Mouse (Mus musculus): Measurements from ENCODE around the gene Nostrin. TPM values are rescaled to one million over a fixed set of nuclear protein-coding genes. Genes with fewer than 3 reads are reported as not detected.

Gene Nostrin
- polyA plus RNA-seq, 1 experiment from 2014 or later, result 2.4 TPM

- Histone ChIP-seq H3K4me2 (ENCODE audit: low read length) (no peak overlapping the region), H3K9me3 (ENCODE audit: control insufficient read depth, low read length) (no peaks in the 10 kb centered on the region), H3K27ac (ENCODE audit: low read depth, low read length) (no peak overlapping the region), H3K9ac (ENCODE audit: low read depth, low read length) (no peak overlapping the region), H3K36me3 (ENCODE audit: control insufficient read depth, insufficient read depth, low read length) (no peaks in the 10 kb centered on the region), H3K4me3 (ENCODE audit: low read length) (no peak overlapping the region), H3K27me3 (replicated peaks; ENCODE audit: control insufficient read depth, insufficient read depth, low read length) (no peaks in the 10 kb centered on the region), H3K4me1 (ENCODE audit: control insufficient read depth, insufficient read depth, low read depth, low read length) (no peaks in the 10 kb centered on the region; the same call in 1 of the 2 replicates)
- no peak for ATAC-seq
- WGBS, result 86% methylated on average over 9 of the region's 9 CpGs
These were observed 91.3 kb downstream of the Nostrin start for GRCm38 (mm10) chr2:69226876-69227275.

- no peak overlapping the region for H3K9ac ChIP-seq (ENCODE audit: low read depth, low read length)
- H3K27ac ChIP-seq (ENCODE audit: low read depth, low read length), result no peak overlapping the region
- no peak overlapping the region for H3K4me2 ChIP-seq (ENCODE audit: low read length)
- H3K9me3 ChIP-seq (ENCODE audit: control insufficient read depth, low read length), result no peaks in the 10 kb centered on the region
- peak; percentile 54; the same call in 1 of the 2 replicates for ATAC-seq
- 50% methylated on average over 6 of the region's 6 CpGs for WGBS
- no peaks in the 10 kb centered on the region; the same call in 1 of the 2 replicates for H3K4me1 ChIP-seq (ENCODE audit: control insufficient read depth, insufficient read depth, low read depth, low read length)
- no peaks in the 10 kb centered on the region for H3K36me3 ChIP-seq (ENCODE audit: control insufficient read depth, insufficient read depth, low read length)
- no peak overlapping the region for H3K4me3 ChIP-seq (ENCODE audit: low read length)
- no peaks in the 10 kb centered on the region for H3K27me3 ChIP-seq (replicated peaks; ENCODE audit: control insufficient read depth, insufficient read depth, low read length)
These were observed 93.0 kb downstream of the Nostrin start for GRCm38 (mm10) chr2:69228635-69229034.

- Histone ChIP-seq H3K4me2 (ENCODE audit: low read length) (no peak overlapping the region), H3K27me3 (replicated peaks; ENCODE audit: control insufficient read depth, insufficient read depth, low read length) (no peaks in the 10 kb centered on the region), H3K27ac (ENCODE audit: low read depth, low read length) (no peak overlapping the region), H3K4me1 (ENCODE audit: control insufficient read depth, insufficient read depth, low read depth, low read length) (no peaks in the 10 kb centered on the region; the same call in 1 of the 2 replicates), H3K36me3 (ENCODE audit: control insufficient read depth, insufficient read depth, low read length) (no peaks in the 10 kb centered on the region), H3K9me3 (ENCODE audit: control insufficient read depth, low read length) (no peaks in the 10 kb centered on the region), H3K9ac (ENCODE audit: low read depth, low read length) (no peak overlapping the region), H3K4me3 (ENCODE audit: low read length) (no peak overlapping the region)
- ATAC-seq, result no peak
- 85% methylated on average over 2 of the region's 2 CpGs for WGBS
These were observed 94.5 kb downstream of the Nostrin start for GRCm38 (mm10) chr2:69230137-69230536.

GRCm38 (mm10) chr2:69232101-69232500 lies 96.5 kb downstream of the Nostrin start:
- H3K36me3 ChIP-seq (ENCODE audit: control insufficient read depth, insufficient read depth, low read length), result no peaks in the 10 kb centered on the region
- no peak overlapping the region for H3K9ac ChIP-seq (ENCODE audit: low read depth, low read length)
- no peaks in the 10 kb centered on the region for H3K9me3 ChIP-seq (ENCODE audit: control insufficient read depth, low read length)
- no peak for ATAC-seq
- H3K4me1 ChIP-seq (ENCODE audit: control insufficient read depth, insufficient read depth, low read depth, low read length), result no peaks in the 10 kb centered on the region; the same call in 1 of the 2 replicates
- H3K4me3 ChIP-seq (ENCODE audit: low read length), result no peak overlapping the region
- H3K27ac ChIP-seq (ENCODE audit: low read depth, low read length), result no peak overlapping the region
- H3K27me3 ChIP-seq (replicated peaks; ENCODE audit: control insufficient read depth, insufficient read depth, low read length), result no peaks in the 10 kb centered on the region
- H3K4me2 ChIP-seq (ENCODE audit: low read length), result no peak overlapping the region

GRCm38 (mm10) chr2:69234976-69235678 lies 99.5 kb downstream of the Nostrin start:
- no peak for ATAC-seq
- no peak overlapping the region for H3K27ac ChIP-seq (ENCODE audit: low read depth, low read length)

More at GRCm38 (mm10) chr2:69234976-69235678, 99.5 kb downstream of the Nostrin start:
- H3K9me3 ChIP-seq (ENCODE audit: control insufficient read depth, low read length), result no peaks in the 10 kb centered on the region
- 33% methylated on average over 5 of the region's 5 CpGs for WGBS
- H3K36me3 ChIP-seq (ENCODE audit: control insufficient read depth, insufficient read depth, low read length), result no peaks in the 10 kb centered on the region
- no peak overlapping the region for H3K9ac ChIP-seq (ENCODE audit: low read depth, low read length)
- H3K4me3 ChIP-seq (ENCODE audit: low read length), result no peak overlapping the region
- no peaks in the 10 kb centered on the region for H3K4me1 ChIP-seq (ENCODE audit: control insufficient read depth, insufficient read depth, low read depth, low read length)
- H3K4me2 ChIP-seq (ENCODE audit: low read length), result no peak overlapping the region
- H3K27me3 ChIP-seq (replicated peaks; ENCODE audit: control insufficient read depth, insufficient read depth, low read length), result no peaks in the 10 kb centered on the region

Other genes with a start within 250 kb of the Nostrin start
- gene Spc25, start 70.4 kb downstream of the Nostrin start, polyA plus RNA-seq (2015; fragmentation: Nextera tagmentation; extraction: Ambion mirVana), result 32.3 and 39.4 TPM in 2 replicates
- 0.37 and 0.38 TPM in 2 replicates for gene G6pc2, start 75.3 kb downstream of the Nostrin start, polyA plus RNA-seq (2015; fragmentation: Nextera tagmentation; extraction: Ambion mirVana)
- gene Abcb11, start 206.8 kb downstream of the Nostrin start, polyA plus RNA-seq (2015; fragmentation: Nextera tagmentation; extraction: Ambion mirVana), result 0.10 TPM in 1 of 2 replicates, not detected in the other
- 0.04 TPM in 1 of 2 replicates, not detected in the other for gene Dhrs9, start 244.6 kb downstream of the Nostrin start, polyA plus RNA-seq (2015; fragmentation: Nextera tagmentation; extraction: Ambion mirVana)

Measured in hindbrain, embryonic 16.5 days (tissue).